Mouse (Mus musculus) neural tube, embryonic 15.5 days (tissue): ENCODE results near the gene Tbxa2r. TPM values are rescaled to one million over a fixed set of nuclear protein-coding genes. Genes with fewer than 3 reads are reported as not detected.

Source experiments
- ATAC-seq: fragments of 200-750 bp; cut with Nextera tagmentation; 2 replicates; pipeline ENCODE4 v1.8.0; 2017; ENCODE audit warnings: mild to moderate bottlenecking, moderate TSS enrichment, moderate library complexity; ENCODE audit not compliant: low FRiP score
- H3K27ac ChIP-seq: fragments of 300-500 bp; sonication (generic); replicated peaks from 2 replicates; pipeline ENCODE4 v1.5.1; 2015; ENCODE audit warnings: mild to moderate bottlenecking, inconsistent platforms
- H3K27me3 ChIP-seq: fragments of 300-500 bp; sonication (generic); replicated peaks from 2 replicates; pipeline ENCODE4 v1.6.1; 2015; ENCODE audit warnings: inconsistent platforms
- H3K36me3 ChIP-seq: fragments of 300-500 bp; sonication (generic); 2 replicates; pipeline ENCODE4 v1.6.1; 2015; ENCODE audit warnings: inconsistent platforms
- H3K4me1 ChIP-seq: fragments of 300-500 bp; sonication (generic); 2 replicates; pipeline ENCODE4 v1.6.1; 2015; ENCODE audit warnings: inconsistent platforms
- H3K4me2 ChIP-seq: fragments of 300-500 bp; sonication (generic); 2 replicates; pipeline ENCODE4 v1.6.1; 2015; ENCODE audit warnings: inconsistent platforms, mild to moderate bottlenecking, moderate library complexity
- H3K4me3 ChIP-seq: fragments of 300-500 bp; sonication (generic); replicated peaks from 2 replicates; pipeline ENCODE4 v1.5.1; 2015; ENCODE audit warnings: mild to moderate bottlenecking, inconsistent platforms
- H3K9ac ChIP-seq: fragments of 300-500 bp; sonication (generic); replicated peaks from 2 replicates; pipeline ENCODE4 v1.6.1; 2015; ENCODE audit warnings: mild to moderate bottlenecking, inconsistent platforms
- H3K9me3 ChIP-seq: fragments of 300-500 bp; sonication (generic); replicated peaks from 2 replicates; pipeline ENCODE4 v1.6.1; 2016; ENCODE audit warnings: inconsistent platforms
- WGBS: fragments of 180-500 bp; shearing (Covaris S2); methylation state at CpG from one replicate; pipeline ENCODE4 v1.1.7; 2015; ENCODE audit warnings: mixed read lengths; 5-methylcytosine and 5-hydroxymethylcytosine counted together
- polyA plus RNA-seq: library from polyadenylated mRNA; unstranded; fragments of >200 nt; fragmentation: Nextera tagmentation; extraction: Ambion mirVana; gene quantifications from 2 replicates; pipeline ENCODE4 v1.2.1, GENCODE M21; 2015

Gene Tbxa2r
- polyA plus RNA-seq, 1 experiment from 2014 or later, result 5.5 TPM

- 43% methylated on average over 4 of the region's 4 CpGs for WGBS
Observed at GRCm38 (mm10) chr10:81365073-81365472, 36.5 kb downstream of the Tbxa2r start.

GRCm38 (mm10) chr10:81365672-81366476, 37.3 kb downstream of the Tbxa2r start, which contains the start of gene 4930404N11Rik:
Gene 4930404N11Rik (minus strand): TSS chr10:81365816.
- H3K9ac ChIP-seq, result peak within 1 kb of the TSS; percentile 36
- no peak within 1 kb of the TSS; the same call in 1 of the 2 replicates for H3K27ac ChIP-seq
- H3K4me1 ChIP-seq, result peaks cover 31% of the 10 kb centered on the region
- ATAC-seq, result no peak
- WGBS, result 19% methylated on average over 12 of the region's 12 CpGs
- no peaks in the 10 kb centered on the region for H3K9me3 ChIP-seq
- peaks cover 31% of the 10 kb centered on the region for H3K27me3 ChIP-seq
- H3K4me3 ChIP-seq, result peak within 1 kb of the TSS; percentile 24; the same call in 1 of the 2 replicates
- H3K4me2 ChIP-seq, result peak within 1 kb of the TSS; percentile 51
- peaks cover 56% of the 10 kb centered on the region for H3K36me3 ChIP-seq

More at GRCm38 (mm10) chr10:81365073-81365472, 36.5 kb downstream of the Tbxa2r start:
- Histone ChIP-seq H3K4me2 (no peak overlapping the region), H3K27ac (no peak overlapping the region), H3K27me3 (peaks cover 31% of the 10 kb centered on the region), H3K9ac (peak overlapping the region; percentile 36; the same call in 1 of the 2 replicates), H3K36me3 (peaks cover 51% of the 10 kb centered on the region), H3K4me1 (peaks cover 38% of the 10 kb centered on the region), H3K9me3 (no peaks in the 10 kb centered on the region), H3K4me3 (no peak overlapping the region)
- peak; percentile 18; the same call in 1 of the 2 replicates for ATAC-seq

GRCm38 (mm10) chr10:81366477-81367206, 38.1 kb downstream of the Tbxa2r start:
- no peak for ATAC-seq
- Histone ChIP-seq H3K4me2 (no peak overlapping the region), H3K27me3 (peaks cover 31% of the 10 kb centered on the region), H3K9me3 (no peaks in the 10 kb centered on the region), H3K9ac (no peak overlapping the region), H3K4me1 (peaks cover 27% of the 10 kb centered on the region), H3K36me3 (peaks cover 60% of the 10 kb centered on the region), H3K4me3 (no peak overlapping the region), H3K27ac (no peak overlapping the region; the same call in 1 of the 2 replicates)
- 76% methylated on average over 6 of the region's 6 CpGs for WGBS

GRCm38 (mm10) chr10:81367207-81367495, 38.6 kb downstream of the Tbxa2r start:
- peaks cover 27% of the 10 kb centered on the region for H3K4me1 ChIP-seq
- WGBS, result 54% methylated on average over 6 of the region's 6 CpGs
- H3K27me3 ChIP-seq, result peaks cover 31% of the 10 kb centered on the region
- no peak overlapping the region for H3K4me2 ChIP-seq
- no peak for ATAC-seq
- no peak overlapping the region for H3K27ac ChIP-seq
- H3K4me3 ChIP-seq, result no peak overlapping the region
- no peaks in the 10 kb centered on the region for H3K9me3 ChIP-seq
- H3K36me3 ChIP-seq, result peaks cover 58% of the 10 kb centered on the region
- H3K9ac ChIP-seq, result no peak overlapping the region

- 94% methylated on average over 10 of the region's 10 CpGs for WGBS
- ATAC-seq, result no peak
- Histone ChIP-seq H3K4me3 (no peak overlapping the region), H3K4me1 (peaks cover 36% of the 10 kb centered on the region), H3K4me2 (no peak overlapping the region), H3K36me3 (peaks cover 28% of the 10 kb centered on the region), H3K9ac (no peak overlapping the region), H3K27ac (no peak overlapping the region), H3K9me3 (no peaks in the 10 kb centered on the region), H3K27me3 (no peaks in the 10 kb centered on the region)
Observed at GRCm38 (mm10) chr10:81375322-81375721, 46.8 kb downstream of the Tbxa2r start.

GRCm38 (mm10) chr10:81376561-81377361, 48.2 kb downstream of the Tbxa2r start:
- WGBS, result 48% methylated on average over 6 of the region's 6 CpGs
- no peaks in the 10 kb centered on the region for H3K27me3 ChIP-seq

GRCm38 (mm10) chr10:81377362-81377664, 48.8 kb downstream of the Tbxa2r start:
- peaks cover 18% of the 10 kb centered on the region for H3K36me3 ChIP-seq
- H3K4me1 ChIP-seq, result peaks cover 36% of the 10 kb centered on the region
- peak overlapping the region; percentile 82 for H3K4me3 ChIP-seq
- H3K9me3 ChIP-seq, result no peaks in the 10 kb centered on the region
- peak overlapping the region; percentile 86; the same call in 1 of the 2 replicates for H3K27ac ChIP-seq
- WGBS, result 59% methylated on average over 2 of the region's 2 CpGs
- peak overlapping the region; percentile 86 for H3K4me2 ChIP-seq
- no peak for ATAC-seq
- H3K9ac ChIP-seq, result peak overlapping the region; percentile 86
- H3K27me3 ChIP-seq, result no peaks in the 10 kb centered on the region

More at GRCm38 (mm10) chr10:81376561-81377361, 48.2 kb downstream of the Tbxa2r start:
- peak overlapping the region; percentile 86 for H3K4me2 ChIP-seq
- no peak overlapping the region for H3K27ac ChIP-seq
- peaks cover 36% of the 10 kb centered on the region for H3K4me1 ChIP-seq
- H3K4me3 ChIP-seq, result peak overlapping the region; percentile 82
- peak overlapping the region; percentile 86 for H3K9ac ChIP-seq
- H3K36me3 ChIP-seq, result peaks cover 20% of the 10 kb centered on the region
- ATAC-seq, result no peak
- no peaks in the 10 kb centered on the region for H3K9me3 ChIP-seq

GRCm38 (mm10) chr10:81377793-81378552, 49.4 kb downstream of the Tbxa2r start, which contains the start of gene Fzr1:
Gene Fzr1 (minus strand): TSS chr10:81378516.
- H3K9me3 ChIP-seq, result no peaks in the 10 kb centered on the region
- whole genome bisulfite sequencing, result 2% methylated on average over 46 of the region's 59 CpGs
- peaks cover 12% of the 10 kb centered on the region for H3K36me3 ChIP-seq
- peak within 1 kb of the TSS; percentile 86 for H3K27ac ChIP-seq
- peaks cover 36% of the 10 kb centered on the region for H3K4me1 ChIP-seq
- peak within 1 kb of the TSS; percentile 82 for H3K4me3 ChIP-seq
- H3K27me3 ChIP-seq, result no peaks in the 10 kb centered on the region
- peak; percentile 23 for ATAC-seq
- H3K9ac ChIP-seq, result peak within 1 kb of the TSS; percentile 86
- H3K4me2 ChIP-seq, result peak within 1 kb of the TSS; percentile 86

GRCm38 (mm10) chr10:81378553-81379182, 50.1 kb downstream of the Tbxa2r start:
- Histone ChIP-seq H3K4me3 (peak overlapping the region; percentile 82), H3K4me2 (peak overlapping the region; percentile 86), H3K36me3 (peaks cover 7% of the 10 kb centered on the region), H3K4me1 (peaks cover 36% of the 10 kb centered on the region), H3K9me3 (no peaks in the 10 kb centered on the region), H3K27me3 (no peaks in the 10 kb centered on the region), H3K9ac (peak overlapping the region; percentile 86), H3K27ac (peak overlapping the region; percentile 86)
- peak; percentile 96 for ATAC-seq
- WGBS, result under 1% methylated on average over 46 of the region's 46 CpGs

GRCm38 (mm10) chr10:81379183-81379553, 50.6 kb downstream of the Tbxa2r start:
- no peaks in the 10 kb centered on the region for H3K27me3 ChIP-seq
- WGBS, result 59% methylated on average over 3 of the region's 3 CpGs
- peak overlapping the region; percentile 82 for H3K4me3 ChIP-seq
- no peak for ATAC-seq
- H3K4me2 ChIP-seq, result peak overlapping the region; percentile 86
- H3K9me3 ChIP-seq, result no peaks in the 10 kb centered on the region
- H3K9ac ChIP-seq, result peak overlapping the region; percentile 36
- H3K36me3 ChIP-seq, result peaks cover 7% of the 10 kb centered on the region; the same call in 1 of the 2 replicates
- H3K4me1 ChIP-seq, result peaks cover 35% of the 10 kb centered on the region
- H3K27ac ChIP-seq, result peak overlapping the region; percentile 86
